Mouse (Mus musculus) testis, adult 2 months (tissue): ENCODE measurements around the gene Plekha7.

ENCODE experiments used
- CTCF ChIP-seq: fragments of 200-500 bp; IDR thresholded peaks from 2 replicates; pipeline ENCODE4 v1.5.1; 2012; ENCODE audit warnings: low read depth, mild to moderate bottlenecking, inconsistent platforms, low read length, moderate library complexity; ENCODE audit not compliant: control insufficient read depth, insufficient read depth, insufficient replicate concordance
- POLR2A ChIP-seq: fragments of 200-500 bp; IDR thresholded peaks from 2 replicates; pipeline ENCODE4 v1.6.1; 2012; ENCODE audit warnings: low read depth, mild to moderate bottlenecking, inconsistent platforms, low read length, moderate library complexity; ENCODE audit not compliant: control insufficient read depth

GRCm38 (mm10) chr7:116223010-116223783 is 85.0 kb downstream of the Plekha7 start:
- TF ChIP-seq CTCF (no peak), POLR2A (no peak)
